Mouse (Mus musculus) hindlimb bud, embryonic 11.5 days (tissue): ENCODE results near the gene Sorbs2.

Source experiments
- DNase-seq: peaks from one replicate; pipeline ENCODE4 v3.0.0-alpha.2; 2012; ENCODE audit warnings: low read depth, low spot score; ENCODE audit errors: extremely low spot score

The Sorbs2 gene

DNA sequence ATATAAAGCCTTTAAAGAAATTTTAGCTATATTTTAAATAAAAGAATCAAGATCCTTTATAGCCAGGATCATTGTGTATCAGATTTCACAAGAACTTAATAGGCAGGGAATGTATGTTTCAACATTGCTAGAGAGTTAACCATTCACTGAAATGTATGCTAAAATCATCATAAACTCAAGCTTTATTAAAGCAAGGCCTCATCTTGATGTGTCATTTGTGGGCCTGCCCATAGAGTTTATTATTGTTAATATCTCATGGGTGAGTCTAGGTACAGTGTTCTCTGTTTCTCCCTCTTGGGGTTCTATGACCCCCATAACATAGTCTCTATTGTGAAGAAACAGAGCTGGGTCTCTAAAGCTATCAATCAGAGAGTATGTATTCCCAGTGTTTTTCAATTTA is 236.2 kb downstream of the Sorbs2 start:
- DNase-seq, result no peak

- DNase-seq, result no peak
Measured at GRCm38 (mm10) chr8:45751512-45752502, 244.2 kb downstream of the Sorbs2 start.

DNA sequence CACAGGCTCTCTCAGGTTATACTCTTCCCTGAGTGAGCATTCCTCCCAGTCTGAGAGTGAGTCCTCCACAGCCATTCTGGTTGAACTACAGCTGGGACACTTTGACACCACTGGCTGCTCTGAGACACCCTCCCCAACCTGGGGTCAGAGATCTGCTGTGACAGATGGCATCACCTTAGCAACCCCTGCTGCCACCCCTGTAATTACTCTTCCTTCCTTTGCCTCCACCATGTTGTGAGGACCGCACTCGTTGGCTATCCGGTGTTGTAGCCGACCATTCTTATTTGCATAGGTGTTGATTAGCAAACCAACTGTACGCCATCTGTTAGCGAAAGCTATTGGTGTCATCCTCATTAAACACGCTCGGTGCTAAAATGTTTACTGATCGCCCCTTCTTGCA is 247.9 kb downstream of the Sorbs2 start:
- no peak for DNase-seq

DNA sequence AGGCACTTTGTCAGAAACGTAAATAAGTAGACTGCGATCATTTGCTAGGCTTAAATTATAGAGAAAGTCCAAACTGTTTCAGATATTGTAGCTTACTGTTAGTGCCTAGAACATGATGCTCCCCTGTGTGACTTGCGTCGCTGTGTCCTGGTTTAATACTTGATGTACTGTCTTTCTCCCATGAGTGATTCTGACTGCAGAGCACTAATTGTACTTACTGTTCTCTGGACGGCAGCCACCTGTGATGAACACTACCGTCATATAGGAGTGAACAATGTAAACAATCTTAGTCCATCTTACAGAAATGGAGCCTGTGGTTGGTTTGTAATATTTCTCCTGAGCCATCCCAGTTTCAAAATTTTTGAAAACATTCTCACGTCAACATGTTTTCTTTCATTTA is 248.4 kb downstream of the Sorbs2 start:
- no peak for DNase-seq

- no peak for DNase-seq
Measured at GRCm38 (mm10) chr8:45760622-45761021, 253.0 kb downstream of the Sorbs2 start.

DNA sequence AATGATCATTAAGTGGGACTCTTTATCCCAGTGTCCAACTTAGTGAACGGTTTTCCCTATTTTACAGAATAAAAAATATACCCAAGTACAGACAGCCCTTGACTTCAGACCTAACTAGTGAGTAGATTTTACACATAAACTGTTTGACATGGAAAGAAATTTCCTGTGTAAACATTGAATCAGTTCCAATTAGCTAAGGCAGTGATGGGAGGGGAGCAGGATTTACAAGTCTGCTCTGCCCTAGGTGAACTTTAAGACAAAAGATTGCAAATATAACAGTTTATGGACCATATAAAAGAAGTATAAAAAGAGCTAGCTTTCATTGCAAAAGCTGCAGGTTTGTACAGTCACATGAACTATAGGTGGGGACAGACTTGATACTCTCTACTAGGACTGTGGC is 253.5 kb downstream of the Sorbs2 start:
- no peak for DNase-seq

DNA sequence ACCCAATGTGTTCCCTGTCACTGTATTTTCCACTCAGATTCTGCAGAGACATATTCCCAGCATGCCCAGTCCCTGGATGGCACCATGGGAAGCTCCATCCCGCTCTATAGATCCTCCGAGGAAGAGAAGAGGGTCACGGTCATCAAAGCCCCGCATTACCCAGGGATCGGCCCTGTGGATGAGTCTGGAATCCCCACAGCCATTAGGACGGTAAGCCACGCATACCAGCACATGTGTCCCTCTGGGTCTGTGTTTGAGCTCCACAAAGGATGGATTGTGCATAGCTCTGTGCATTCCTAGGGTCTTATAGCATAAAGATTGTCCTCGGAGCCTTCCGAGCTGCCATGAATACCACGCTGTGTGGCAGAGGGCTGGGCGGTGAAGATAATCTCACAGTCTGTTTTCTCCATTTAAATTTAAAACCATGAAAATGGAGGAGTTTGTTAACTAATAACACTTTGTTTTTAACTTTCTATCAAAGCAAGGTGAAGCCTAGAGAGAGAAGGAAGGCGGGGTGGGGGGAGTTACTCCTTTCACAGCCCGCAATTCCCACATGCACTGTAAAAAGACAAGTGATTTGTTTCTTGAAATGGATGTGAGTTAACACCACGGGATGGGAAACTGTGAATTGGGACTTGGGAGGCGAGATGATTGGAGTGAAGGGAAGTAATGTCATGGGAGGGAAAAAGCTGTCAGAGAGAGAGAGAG is 255.5 kb downstream of the Sorbs2 start:
- no peak for DNase-seq

GRCm38 (mm10) chr8:45763690-45764342 is 256.2 kb downstream of the Sorbs2 start:
- DNase-seq, result no peak

DNA sequence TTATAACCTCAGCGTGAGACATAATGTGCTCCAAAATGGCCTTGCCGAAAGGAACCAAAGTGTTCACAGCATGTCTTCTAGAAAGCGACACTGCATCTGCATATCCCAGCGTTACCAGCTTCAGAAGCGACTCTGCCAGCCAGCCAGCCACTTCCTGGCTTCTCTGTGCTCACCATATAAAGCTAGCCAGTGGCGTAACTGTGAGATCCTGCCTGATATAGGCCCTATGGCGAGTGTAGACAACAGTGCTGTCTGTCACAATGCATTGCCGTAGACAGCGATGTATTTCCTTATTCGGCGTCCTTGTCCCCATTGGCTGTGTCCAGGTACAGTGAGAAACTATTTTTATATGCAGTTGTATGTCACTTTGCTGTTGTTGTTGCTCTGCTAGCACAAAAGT is 258.6 kb downstream of the Sorbs2 start:
- DNase-seq, result no peak

DNA sequence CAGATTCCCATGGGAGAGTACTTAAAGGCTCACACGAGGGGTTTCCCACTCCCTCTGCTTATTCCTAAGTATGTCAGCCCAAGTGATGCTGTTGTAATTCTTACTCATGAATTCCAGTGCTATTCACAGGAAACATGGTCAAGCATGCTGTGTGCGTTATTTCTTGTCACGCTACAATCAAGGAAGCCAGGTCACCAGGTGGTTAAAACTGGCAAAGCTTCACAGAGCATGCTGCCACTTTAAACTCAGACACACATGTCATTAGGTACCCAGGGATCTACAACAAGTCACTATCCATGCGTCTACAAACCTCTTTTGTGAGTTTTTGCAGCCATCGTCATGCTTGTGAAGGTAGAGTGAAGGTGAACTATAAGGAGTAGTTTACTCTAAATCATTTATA is 267.3 kb downstream of the Sorbs2 start:
- no peak for DNase-seq

GRCm38 (mm10) chr8:45775481-45775880 is 267.9 kb downstream of the Sorbs2 start:
- no peak for DNase-seq

DNA sequence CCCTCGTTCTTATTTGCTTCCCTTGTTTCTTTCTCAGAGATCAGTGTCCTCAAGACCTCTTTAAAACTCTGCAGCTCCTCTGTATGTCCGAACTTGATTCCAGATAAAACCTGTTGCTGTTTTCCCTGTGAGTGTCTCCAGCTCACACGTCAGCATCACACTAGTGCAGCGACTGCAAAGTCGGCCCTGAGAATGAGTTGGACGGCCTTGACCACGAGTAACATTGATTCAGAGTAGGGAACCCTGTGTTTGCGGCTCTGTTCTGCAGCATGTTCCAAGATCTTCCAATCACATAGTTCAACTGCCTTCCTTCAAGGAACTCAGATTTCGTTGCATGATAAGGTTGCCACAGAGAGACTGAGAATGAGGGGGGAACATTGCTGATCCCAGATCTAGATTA is 268.8 kb downstream of the Sorbs2 start:
- DNase-seq, result no peak

DNA sequence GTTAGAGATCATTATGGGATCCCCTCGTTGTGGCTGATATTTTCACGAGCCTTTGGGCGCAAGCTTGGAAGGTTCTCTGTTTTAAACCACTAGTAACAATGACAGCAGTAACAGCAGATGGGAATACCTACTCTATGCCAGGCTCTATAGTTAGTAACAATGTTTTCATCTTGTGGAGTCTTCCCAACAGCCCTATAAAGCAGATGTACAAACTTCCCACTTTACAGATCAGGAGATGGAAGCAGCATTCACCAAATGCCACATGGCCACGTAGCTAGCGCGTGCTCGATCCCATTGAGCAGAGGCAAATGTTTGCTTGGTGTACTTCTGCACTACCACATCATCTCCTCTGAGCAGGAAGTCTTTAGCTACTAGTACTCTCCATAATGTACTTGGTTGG is 269.4 kb downstream of the Sorbs2 start:
- no peak for DNase-seq

GRCm38 (mm10) chr8:45780585-45780984 is 273.0 kb downstream of the Sorbs2 start:
- DNase-seq, result peak; percentile 42

GRCm38 (mm10) chr8:45788610-45789009 is 281.0 kb downstream of the Sorbs2 start:
- no peak for DNase-seq

- DNase-seq, result no peak
Measured at GRCm38 (mm10) chr8:45794847-45795246, 287.3 kb downstream of the Sorbs2 start.

DNA sequence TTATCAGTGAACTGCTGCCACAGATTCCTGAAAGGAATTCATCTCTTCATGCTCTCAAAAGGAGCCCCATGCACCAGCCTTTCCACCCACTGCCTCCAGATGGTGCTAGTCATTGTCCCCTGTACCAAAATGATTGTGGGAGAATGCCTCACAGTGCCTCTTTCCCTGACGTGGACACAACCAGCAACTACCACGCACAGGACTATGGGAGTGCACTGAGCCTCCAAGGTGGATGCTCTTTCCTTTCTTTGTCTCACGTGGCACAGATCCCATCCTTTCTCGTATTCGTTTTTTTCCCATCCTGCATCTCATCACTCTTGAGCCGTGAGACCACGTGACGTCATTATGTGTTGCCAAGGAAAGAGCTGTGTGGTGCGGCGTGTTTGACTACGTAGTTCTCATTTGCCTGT is 288.7 kb downstream of the Sorbs2 start:
- DNase-seq, result no peak

DNA sequence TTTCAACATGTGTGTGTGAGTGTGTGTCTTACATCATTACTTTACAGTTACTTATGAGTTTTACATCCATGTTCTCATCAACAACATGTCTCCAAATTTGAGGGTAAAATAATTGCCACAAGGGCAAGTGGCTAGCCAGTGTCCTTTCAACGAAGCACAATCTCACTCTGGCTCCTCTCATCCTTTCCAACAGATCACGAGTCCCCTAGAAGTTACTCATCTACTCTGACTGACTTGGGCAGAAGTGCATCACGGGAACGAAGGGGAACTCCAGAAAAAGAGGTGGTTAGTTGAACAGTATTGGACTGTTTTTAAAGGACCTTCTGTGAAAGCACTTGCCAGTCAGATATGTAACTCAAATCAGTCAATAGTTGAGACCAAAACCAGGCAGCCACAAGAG is 291.9 kb downstream of the Sorbs2 start:
- no peak for DNase-seq

DNA sequence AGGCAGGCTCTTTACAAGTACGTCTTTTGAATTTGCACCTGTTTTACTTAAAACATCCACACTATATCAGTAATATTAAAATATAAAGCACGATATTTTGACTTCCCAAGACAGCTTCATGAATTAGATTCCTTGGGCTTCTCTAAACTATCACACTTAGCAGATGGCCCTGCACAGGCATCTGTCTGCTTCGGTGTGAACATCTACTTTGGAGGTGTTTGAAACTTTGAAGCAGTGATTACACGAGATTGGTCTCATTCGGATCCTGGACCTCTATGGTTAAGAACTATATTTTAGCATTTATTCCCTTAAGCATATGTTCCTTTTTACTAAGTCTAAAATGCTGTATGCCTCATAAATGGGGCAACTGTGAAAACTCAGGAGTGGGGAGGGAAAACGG is 301.0 kb downstream of the Sorbs2 start:
- DNase-seq, result no peak

DNA sequence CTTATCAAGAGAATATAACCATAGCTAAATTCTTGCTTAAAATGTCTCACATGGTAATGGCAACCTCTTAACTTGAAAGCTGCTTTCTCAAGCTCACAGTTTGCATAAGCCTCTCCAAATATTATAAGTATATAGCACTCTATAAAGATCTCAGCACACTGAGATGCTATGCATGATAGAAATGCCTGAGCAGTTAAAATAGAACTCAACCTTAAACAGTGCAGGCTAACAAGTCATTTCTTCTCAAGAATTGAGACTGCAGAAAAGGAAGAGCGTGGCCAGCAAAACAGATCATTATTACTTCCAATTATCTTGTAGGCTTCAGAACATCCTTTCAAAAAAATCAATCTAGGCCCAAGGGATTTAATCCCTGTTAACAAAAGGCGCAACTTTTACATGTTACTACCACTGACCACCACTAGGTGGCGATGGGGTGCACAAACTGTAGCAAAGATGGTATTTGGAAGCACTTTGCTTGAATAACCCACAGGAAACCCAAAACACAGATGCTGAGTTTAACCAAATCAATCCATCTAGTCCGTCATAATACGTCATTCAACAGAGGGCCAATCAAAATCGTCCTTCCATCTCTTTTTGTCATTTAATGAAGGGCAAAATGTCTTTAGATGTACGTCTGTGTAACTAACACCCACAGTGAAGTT is 309.3 kb downstream of the Sorbs2 start:
- peak; percentile 58 for DNase-seq

DNA sequence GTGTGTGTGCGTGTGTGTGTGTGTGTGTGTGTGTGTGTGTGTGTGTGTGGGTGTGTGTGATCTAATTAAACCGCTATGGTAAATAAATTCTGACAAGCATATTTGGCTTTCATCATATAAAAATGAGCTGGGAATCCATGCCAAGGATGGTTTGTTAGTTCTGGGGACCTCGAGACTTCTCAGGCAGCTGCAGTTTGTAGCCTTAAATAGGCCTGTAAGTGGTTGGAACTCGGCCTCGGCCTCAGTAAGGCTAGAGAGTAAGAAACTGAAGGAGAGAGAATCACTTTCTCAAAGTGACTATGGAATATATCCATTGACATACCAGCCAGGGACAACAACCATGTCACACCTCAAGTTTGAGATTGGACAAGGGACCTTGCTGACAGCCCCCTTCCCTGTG is 314.1 kb downstream of the Sorbs2 start:
- no peak for DNase-seq
